Mouse (Mus musculus) embryonic facial prominence, embryonic 10.5 days (tissue): ENCODE results near the gene Ubac2. TPM values are rescaled to one million over a fixed set of nuclear protein-coding genes. Genes with fewer than 3 reads are reported as not detected.

Experiments
- DNase-seq: peaks from one replicate; pipeline ENCODE4 v3.0.0-alpha.2; 2017; ENCODE audit warnings: low spot score
- H3K27ac ChIP-seq: fragments of 300-500 bp; sonication (generic); replicated peaks from 2 replicates; pipeline ENCODE4 v1.5.1; 2016; ENCODE audit warnings: mild to moderate bottlenecking
- H3K27me3 ChIP-seq: fragments of 300-500 bp; sonication (generic); replicated peaks from 2 replicates; pipeline ENCODE4 v1.6.1; 2016; ENCODE audit warnings: low read depth, mild to moderate bottlenecking; ENCODE audit not compliant: poor library complexity, severe bottlenecking
- H3K36me3 ChIP-seq: fragments of 300-500 bp; sonication (generic); replicated peaks from 2 replicates; pipeline ENCODE4 v1.6.1; 2016; ENCODE audit warnings: mild to moderate bottlenecking, moderate library complexity
- H3K4me1 ChIP-seq: fragments of 300-500 bp; sonication (generic); 2 replicates; pipeline ENCODE4 v1.6.1; 2016
- H3K4me3 ChIP-seq: fragments of 300-500 bp; sonication (generic); 2 replicates; pipeline ENCODE4 v1.5.1; 2016; ENCODE audit warnings: mild to moderate bottlenecking, moderate library complexity
- H3K9me3 ChIP-seq: fragments of 300-500 bp; sonication (generic); 2 replicates; pipeline ENCODE4 v1.6.1; 2016; ENCODE audit warnings: mild to moderate bottlenecking
- WGBS: fragments of 180-500 bp; shearing (Covaris S2); methylation state at CpG from one replicate; pipeline ENCODE4 v1.1.7; 2016; 5-methylcytosine and 5-hydroxymethylcytosine counted together
- polyA plus RNA-seq: library from polyadenylated mRNA; unstranded; fragments of >200 nt; fragmentation: Nextera tagmentation; extraction: Ambion mirVana; gene quantifications from 2 replicates; pipeline ENCODE4 v1.2.1, GENCODE M21; 2016

Gene Ubac2
- polyA plus RNA-seq, 1 experiment from 2014 or later, result 70.5 TPM

- Histone ChIP-seq H3K4me1 (peaks cover 7% of the 10 kb centered on the region; the same call in 1 of the 2 replicates), H3K4me3 (no peak overlapping the region), H3K9me3 (no peaks in the 10 kb centered on the region), H3K36me3 (peaks cover 5% of the 10 kb centered on the region; the same call in 1 of the 2 replicates), H3K27ac (no peak overlapping the region), H3K27me3 (no peaks in the 10 kb centered on the region)
- no peak for DNase-seq
- WGBS, result 91% methylated on average over 2 of the region's 2 CpGs
These were observed 19.4 kb downstream of the Ubac2 start for GRCm38 (mm10) chr14:121897773-121898172.

- Histone ChIP-seq H3K9me3 (no peaks in the 10 kb centered on the region), H3K27me3 (no peaks in the 10 kb centered on the region), H3K4me1 (peaks cover 7% of the 10 kb centered on the region; the same call in 1 of the 2 replicates), H3K36me3 (peaks cover 5% of the 10 kb centered on the region; the same call in 1 of the 2 replicates), H3K4me3 (no peak overlapping the region), H3K27ac (no peak overlapping the region)
- DNase-seq, result no peak
- 92% methylated on average over 11 of the region's 11 CpGs for WGBS
These were observed 20.1 kb downstream of the Ubac2 start for GRCm38 (mm10) chr14:121898509-121898908.

GRCm38 (mm10) chr14:121899071-121899470 is 20.7 kb downstream of the Ubac2 start:
- Histone ChIP-seq H3K36me3 (peaks cover 5% of the 10 kb centered on the region; the same call in 1 of the 2 replicates), H3K27me3 (no peaks in the 10 kb centered on the region), H3K4me3 (no peak overlapping the region), H3K9me3 (no peaks in the 10 kb centered on the region), H3K4me1 (peaks cover 7% of the 10 kb centered on the region; the same call in 1 of the 2 replicates), H3K27ac (no peak overlapping the region)
- DNase-seq, result no peak
- 92% methylated on average over 3 of the region's 3 CpGs for WGBS

- Histone ChIP-seq H3K36me3 (peaks cover 20% of the 10 kb centered on the region), H3K27me3 (no peaks in the 10 kb centered on the region)
These were observed 23.1 kb downstream of the Ubac2 start for GRCm38 (mm10) chr14:121901511-121901910.

GRCm38 (mm10) chr14:121903381-121903876 is 25.0 kb downstream of the Ubac2 start:
- no peak overlapping the region for H3K4me3 ChIP-seq
- H3K4me1 ChIP-seq, result no peaks in the 10 kb centered on the region
- DNase-seq, result no peak
- WGBS, result 93% methylated on average over 7 of the region's 7 CpGs
- H3K27ac ChIP-seq, result no peak overlapping the region
- peaks cover 36% of the 10 kb centered on the region for H3K36me3 ChIP-seq
- H3K27me3 ChIP-seq, result no peaks in the 10 kb centered on the region
- no peaks in the 10 kb centered on the region for H3K9me3 ChIP-seq

More at GRCm38 (mm10) chr14:121901511-121901910, 23.1 kb downstream of the Ubac2 start:
- Histone ChIP-seq H3K4me3 (no peak overlapping the region), H3K27ac (no peak overlapping the region), H3K9me3 (no peaks in the 10 kb centered on the region), H3K4me1 (no peaks in the 10 kb centered on the region)
- 95% methylated on average over 6 of the region's 6 CpGs for WGBS
- no peak for DNase-seq

- no peaks in the 10 kb centered on the region for H3K27me3 ChIP-seq
- peaks cover 48% of the 10 kb centered on the region for H3K36me3 ChIP-seq
- no peak overlapping the region for H3K27ac ChIP-seq
- H3K4me1 ChIP-seq, result no peaks in the 10 kb centered on the region
- H3K9me3 ChIP-seq, result no peaks in the 10 kb centered on the region
- H3K4me3 ChIP-seq, result no peak overlapping the region
- no peak for DNase-seq
- WGBS, result 67% methylated on average over 3 of the region's 3 CpGs
These were observed 26.3 kb downstream of the Ubac2 start for GRCm38 (mm10) chr14:121904754-121905153.

GRCm38 (mm10) chr14:121906341-121906991 is 28.0 kb downstream of the Ubac2 start:
- 86% methylated on average over 8 of the region's 8 CpGs for WGBS
- H3K4me1 ChIP-seq, result no peaks in the 10 kb centered on the region

GRCm38 (mm10) chr14:121906992-121907681 is 28.7 kb downstream of the Ubac2 start:
- peaks cover 66% of the 10 kb centered on the region for H3K36me3 ChIP-seq
- DNase-seq, result no peak
- no peaks in the 10 kb centered on the region for H3K27me3 ChIP-seq
- no peak overlapping the region for H3K4me3 ChIP-seq
- 92% methylated on average over 11 of the region's 11 CpGs for WGBS
- no peaks in the 10 kb centered on the region for H3K4me1 ChIP-seq
- H3K9me3 ChIP-seq, result no peaks in the 10 kb centered on the region
- no peak overlapping the region for H3K27ac ChIP-seq

More at GRCm38 (mm10) chr14:121906341-121906991, 28.0 kb downstream of the Ubac2 start:
- Histone ChIP-seq H3K9me3 (no peaks in the 10 kb centered on the region), H3K4me3 (no peak overlapping the region), H3K36me3 (peaks cover 64% of the 10 kb centered on the region), H3K27me3 (no peaks in the 10 kb centered on the region), H3K27ac (no peak overlapping the region)
- no peak for DNase-seq

GRCm38 (mm10) chr14:121909868-121910267 is 31.4 kb downstream of the Ubac2 start:
- no peak overlapping the region for H3K4me3 ChIP-seq
- no peak overlapping the region for H3K27ac ChIP-seq
- H3K27me3 ChIP-seq, result no peaks in the 10 kb centered on the region
- no peaks in the 10 kb centered on the region for H3K4me1 ChIP-seq
- 93% methylated on average over 6 of the region's 6 CpGs for WGBS
- H3K36me3 ChIP-seq, result peaks cover 77% of the 10 kb centered on the region
- no peaks in the 10 kb centered on the region for H3K9me3 ChIP-seq
- no peak for DNase-seq

GRCm38 (mm10) chr14:121912501-121912900 is 34.1 kb downstream of the Ubac2 start:
- 91% methylated on average over 7 of the region's 7 CpGs for WGBS
- no peaks in the 10 kb centered on the region for H3K4me1 ChIP-seq
- DNase-seq, result no peak
- no peaks in the 10 kb centered on the region for H3K9me3 ChIP-seq
- no peaks in the 10 kb centered on the region for H3K27me3 ChIP-seq
- H3K36me3 ChIP-seq, result peaks cover 73% of the 10 kb centered on the region
- H3K27ac ChIP-seq, result no peak overlapping the region
- no peak overlapping the region for H3K4me3 ChIP-seq

- 89% methylated on average over 5 of the region's 5 CpGs for WGBS
- DNase-seq, result no peak
These were observed 36.7 kb downstream of the Ubac2 start for GRCm38 (mm10) chr14:121915143-121915542.

GRCm38 (mm10) chr14:121915621-121916020 is 37.2 kb downstream of the Ubac2 start, which contains the start of gene Gpr18:
Gpr18 (minus strand) TSS chr14:121915781.
- Histone ChIP-seq H3K27me3 (no peaks in the 10 kb centered on the region), H3K9me3 (no peaks in the 10 kb centered on the region), H3K36me3 (peaks cover 58% of the 10 kb centered on the region), H3K4me3 (no peak within 1 kb of the TSS), H3K27ac (no peak within 1 kb of the TSS), H3K4me1 (no peaks in the 10 kb centered on the region; the same call in 1 of the 2 replicates)
- whole genome bisulfite sequencing, result 84% methylated on average over 8 of the region's 8 CpGs
- no peak for DNase-seq

More at GRCm38 (mm10) chr14:121915143-121915542, 36.7 kb downstream of the Ubac2 start:
- H3K4me1 ChIP-seq, result no peaks in the 10 kb centered on the region
- H3K36me3 ChIP-seq, result peaks cover 59% of the 10 kb centered on the region
- H3K27ac ChIP-seq, result no peak overlapping the region
- H3K4me3 ChIP-seq, result no peak overlapping the region
- no peaks in the 10 kb centered on the region for H3K27me3 ChIP-seq
- H3K9me3 ChIP-seq, result no peaks in the 10 kb centered on the region
